Mouse (Mus musculus): Measurements from ENCODE around the gene Ndufc1.
"Not testable (repeated sequence)": the region's sequence is repeated elsewhere in the genome, so short reads cannot be mapped to it uniquely, and the experiment has no call there.

Ndufc1 gene

GRCm38 (mm10) chr3:51408561-51409183 is at the start of gene Ndufc1:
Ndufc1 (minus strand) TSS chr3:51408988.
- peak; percentile 100 for DNase-seq (ENCODE audit: low spot score)

- DNase-seq (ENCODE audit: low spot score), result no peak
Observed at GRCm38 (mm10) chr3:51434871-51435595, 26.2 kb upstream of the Ndufc1 start.

GRCm38 (mm10) chr3:51434364-51434763 is 25.6 kb upstream of the Ndufc1 start:
- not testable (repeated sequence) for DNase-seq (ENCODE audit: low spot score)

DNA sequence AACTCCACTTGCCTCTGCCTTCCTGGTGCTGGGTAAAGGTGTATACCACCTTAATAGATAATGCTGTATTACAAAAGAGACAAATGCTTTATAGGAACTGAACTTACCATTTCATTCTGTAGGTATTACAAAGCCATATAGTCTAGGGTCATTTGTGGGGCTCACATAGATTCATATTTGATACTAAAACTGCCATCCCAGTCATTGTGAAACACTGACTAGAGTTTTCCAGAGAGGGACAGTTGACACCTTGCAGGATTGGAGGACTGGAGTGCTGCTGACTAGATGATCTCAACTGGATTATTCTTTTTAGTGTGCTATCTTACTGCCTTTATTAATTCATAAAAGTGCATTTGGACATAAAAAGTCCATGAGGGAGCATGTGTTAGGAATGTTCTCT is 16.6 kb upstream of the Ndufc1 start:
- no peak for DNase-seq (ENCODE audit: low spot score)

DNA sequence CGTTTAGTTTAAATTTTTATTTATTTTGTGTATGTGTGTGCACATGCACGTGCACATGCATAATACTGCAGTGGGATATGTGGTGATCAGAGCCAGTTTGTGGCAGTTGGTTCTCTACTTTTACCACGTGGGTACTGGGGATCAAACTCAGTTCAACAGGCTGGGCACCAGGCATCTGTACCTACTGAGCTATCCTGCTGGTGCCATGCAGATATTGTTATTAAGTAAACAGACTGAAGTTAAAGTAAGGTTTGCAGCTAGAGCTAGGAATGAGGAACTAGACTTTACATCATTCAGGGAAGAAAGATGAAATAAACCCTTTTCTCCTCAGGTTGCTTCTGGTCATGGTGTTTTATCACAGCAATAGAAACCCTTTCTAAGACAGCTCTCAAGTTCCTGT is 13.1 kb upstream of the Ndufc1 start:
- no peak for DNase-seq (ENCODE audit: low spot score)

DNA sequence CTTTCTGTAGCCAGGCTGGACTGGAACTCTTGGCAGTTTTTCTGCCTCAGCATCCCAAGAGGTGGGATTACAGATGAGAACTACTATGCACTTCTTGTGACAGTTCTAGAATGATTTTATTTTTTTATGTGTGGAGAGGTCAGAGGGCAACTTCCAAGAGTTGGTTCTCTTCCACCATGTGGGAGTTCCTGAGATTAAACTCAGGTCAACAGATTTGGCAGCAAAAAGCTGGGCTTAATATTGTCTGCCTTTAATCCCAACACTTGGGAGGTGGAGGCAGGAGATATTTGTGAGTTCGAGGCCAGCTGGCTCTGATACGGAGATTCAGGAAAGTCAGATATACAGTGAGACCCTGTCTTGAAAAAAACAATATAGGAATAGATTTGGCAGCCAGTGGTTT is 9.2 kb upstream of the Ndufc1 start:
- no peak for DNase-seq (ENCODE audit: low spot score)

DNA sequence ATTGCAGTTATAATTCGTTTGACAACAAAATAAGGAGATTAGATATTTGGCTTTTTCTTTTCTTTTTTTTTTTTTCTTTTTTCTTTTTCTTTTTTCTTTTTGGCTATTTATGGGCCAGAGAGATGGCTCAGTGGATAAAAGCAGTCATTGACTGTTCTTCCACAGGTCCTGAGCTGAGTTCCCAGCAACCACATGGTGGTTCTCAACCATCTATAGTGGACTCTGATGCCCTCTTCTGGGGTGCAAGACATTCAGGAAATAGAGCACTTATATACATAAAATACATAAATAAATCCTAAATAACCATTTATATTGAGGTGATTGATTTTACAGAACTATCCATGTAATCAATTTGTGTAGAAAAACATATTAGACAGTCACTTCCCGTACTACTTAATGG is 8.7 kb upstream of the Ndufc1 start:
- no peak for DNase-seq (ENCODE audit: low spot score)

DNA sequence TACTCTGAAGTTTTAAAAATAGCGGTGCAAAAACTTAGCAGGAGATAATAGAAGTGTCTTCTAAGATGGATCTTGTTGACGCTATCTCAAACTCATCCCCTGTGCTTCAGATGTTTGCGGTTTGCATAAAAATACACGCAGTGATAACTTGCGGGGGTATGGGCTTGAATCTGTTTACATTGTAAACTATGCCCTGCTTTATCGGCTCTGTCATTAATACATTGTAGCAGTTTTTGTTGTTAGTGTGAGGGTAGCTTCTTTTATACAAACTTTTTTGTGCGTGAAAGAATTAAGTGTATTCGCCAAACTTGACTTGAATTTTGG is 8.3 kb upstream of the Ndufc1 start:
- DNase-seq (ENCODE audit: low spot score), result no peak

DNA sequence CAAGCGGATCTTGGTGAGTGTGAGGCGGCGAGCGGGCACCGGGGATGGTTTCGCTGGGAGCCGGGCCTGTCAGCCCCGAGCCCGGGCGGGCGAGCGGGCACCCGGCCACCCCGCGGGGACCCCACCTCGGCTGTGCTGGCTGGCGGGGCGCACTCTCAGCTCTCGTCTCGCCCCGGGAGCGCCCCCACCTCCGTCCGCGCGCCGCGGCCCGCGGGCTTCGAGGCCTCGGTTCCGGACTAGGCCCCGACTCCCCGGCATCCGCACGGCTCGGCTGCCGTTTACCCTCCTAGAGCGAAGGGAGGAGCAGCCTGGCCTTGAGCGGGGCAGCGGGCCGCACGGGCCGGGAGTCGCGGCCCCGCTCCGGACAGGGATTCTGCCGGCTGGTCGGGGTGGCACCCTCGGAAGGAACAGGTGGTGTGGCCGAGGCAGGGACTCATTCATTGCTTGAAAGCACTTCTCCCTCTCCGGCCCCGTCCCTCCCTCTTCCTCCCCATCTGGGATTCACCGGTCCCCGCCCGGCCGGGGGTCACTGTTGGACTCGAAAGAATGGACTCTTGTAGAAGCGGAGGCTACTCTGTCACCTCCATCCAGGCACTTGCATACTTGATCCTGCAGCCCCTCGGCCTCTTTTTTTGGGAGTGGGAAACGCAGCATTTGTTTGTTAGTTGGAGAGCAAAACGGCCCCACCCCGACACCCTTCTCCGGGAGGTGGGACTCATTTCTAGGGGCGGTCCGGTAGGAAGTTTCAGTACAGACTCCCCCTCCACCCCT is 7.8 kb upstream of the Ndufc1 start:
- peak; percentile 72 for DNase-seq (ENCODE audit: low spot score)

- DNase-seq (ENCODE audit: low spot score), result no peak
Observed at GRCm38 (mm10) chr3:51416073-51416363, 7.2 kb upstream of the Ndufc1 start.

DNA sequence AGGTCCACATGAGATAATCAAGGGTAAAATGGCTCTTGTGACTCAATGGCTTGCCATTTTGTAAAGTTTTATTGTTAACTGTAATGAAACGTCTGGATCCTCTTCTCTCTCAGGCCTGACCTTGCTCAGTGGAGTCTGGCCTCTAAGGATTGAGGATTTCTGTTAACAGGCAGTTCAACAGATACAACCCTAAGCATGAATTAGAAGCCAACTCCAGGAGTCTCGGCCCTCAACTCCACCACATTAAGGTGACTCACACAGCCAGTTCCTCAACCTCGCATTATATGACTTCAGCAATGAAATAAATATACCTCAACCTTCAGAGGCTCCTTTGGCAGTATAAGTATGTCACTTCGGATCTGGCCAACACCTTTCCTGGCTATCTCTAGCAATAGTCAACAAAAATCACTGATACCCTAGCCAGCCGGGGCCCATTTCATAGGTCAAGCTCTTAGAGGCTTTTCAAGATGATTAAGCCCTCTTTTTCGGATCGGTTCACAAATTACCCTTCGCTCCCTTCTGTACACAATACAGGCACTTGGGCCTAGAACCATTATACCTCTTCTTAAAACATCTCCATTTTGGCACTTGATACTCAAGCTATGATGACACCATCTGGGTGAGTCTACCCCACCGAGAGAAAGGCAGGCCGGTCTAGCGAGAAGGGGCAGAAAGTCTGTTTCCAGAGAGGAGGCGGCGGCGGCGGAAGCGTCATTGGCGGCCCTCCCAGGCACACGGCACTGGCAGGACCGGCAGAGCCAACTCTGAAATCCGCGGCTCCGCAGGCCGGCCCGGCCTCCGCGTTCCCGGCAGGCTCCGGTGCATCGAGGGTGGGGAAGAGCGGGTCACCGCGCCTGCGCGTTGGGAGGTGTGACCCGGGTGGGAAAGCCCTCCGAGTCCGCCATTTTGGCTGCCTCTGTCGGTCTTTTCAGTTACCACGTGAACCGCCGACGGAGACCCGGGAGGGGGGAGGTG is 6.6 kb upstream of the Ndufc1 start, which contains the start of gene Naa15:
TSS of gene Naa15 (plus strand) at position 51 of the 975 bp plus-strand sequence.
- DNase-seq (ENCODE audit: low spot score), result peak; percentile 96

DNA sequence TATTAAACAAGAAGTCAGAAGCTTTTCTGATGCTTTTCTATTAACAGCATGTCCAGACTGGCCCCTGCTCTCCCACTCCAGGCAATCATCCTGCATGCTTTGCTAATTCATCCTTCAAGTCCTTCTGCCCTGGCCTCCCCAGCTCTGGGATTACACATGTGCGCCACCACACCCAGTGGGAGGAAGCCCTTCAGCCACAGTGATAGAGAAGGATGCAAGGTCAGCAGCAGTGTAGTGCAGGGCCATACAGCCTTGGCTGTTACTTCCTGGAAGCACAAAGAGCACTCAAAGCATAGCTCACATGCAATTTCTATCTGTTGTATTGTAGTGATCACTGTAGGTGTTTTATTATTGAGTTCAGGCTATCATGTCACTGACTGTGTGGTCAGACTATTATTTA is 4.5 kb upstream of the Ndufc1 start:
- no peak for DNase-seq (ENCODE audit: low spot score)

DNA sequence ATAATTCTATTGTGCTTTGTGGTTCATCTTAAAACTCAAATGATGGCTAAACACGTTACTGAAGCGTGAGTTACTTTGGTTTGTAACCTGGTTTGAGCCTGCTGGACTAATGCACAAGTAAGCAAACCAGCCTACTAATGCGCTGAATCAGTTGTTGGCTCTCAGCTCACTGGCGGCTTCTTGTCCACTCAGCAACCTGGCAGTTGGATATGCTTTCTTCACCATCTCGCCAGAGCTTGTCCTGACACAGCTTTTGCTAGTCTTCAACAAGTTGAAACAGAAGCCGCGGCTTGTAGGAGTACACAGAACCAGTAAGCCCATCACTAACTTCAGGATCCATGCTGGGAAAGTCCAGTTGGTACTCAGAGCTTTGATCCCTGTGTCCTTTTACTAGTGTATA is 3.7 kb upstream of the Ndufc1 start:
- no peak for DNase-seq (ENCODE audit: low spot score)

DNA sequence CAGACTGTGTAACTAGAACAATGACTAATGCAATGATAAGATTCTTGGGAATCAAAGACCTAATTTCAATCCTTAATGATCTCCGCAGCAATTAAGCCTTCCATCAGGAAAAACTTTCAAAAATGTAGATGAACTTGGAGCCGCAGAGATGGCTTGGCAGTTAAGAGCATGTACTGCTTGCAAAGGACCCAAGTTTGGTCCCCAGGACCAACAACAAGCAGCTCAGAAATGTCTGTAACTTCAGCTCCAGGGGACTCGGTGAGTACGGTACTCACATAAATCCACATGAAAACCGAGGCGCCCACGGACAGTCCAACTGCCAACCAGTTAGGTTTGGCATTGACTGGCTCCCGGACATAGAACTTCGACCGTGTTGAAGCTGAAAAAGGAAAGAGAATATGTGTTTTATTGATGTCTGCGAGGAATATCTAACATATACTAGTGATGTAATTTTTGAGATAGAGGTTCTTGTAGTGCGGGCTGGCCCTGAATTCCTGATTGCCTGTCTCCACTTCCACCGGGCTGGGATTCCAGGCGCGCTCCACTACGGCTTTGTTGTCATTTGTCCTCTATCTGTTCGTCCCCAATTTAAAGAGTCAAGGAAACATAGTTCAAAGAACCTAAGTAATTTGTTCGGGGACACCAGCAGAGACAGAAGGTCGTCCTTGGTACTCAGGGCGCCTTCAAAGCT is 773 bp downstream of the Ndufc1 start:
- no peak for DNase-seq (ENCODE audit: low spot score)

GRCm38 (mm10) chr3:51402628-51403027 is 6.2 kb downstream of the Ndufc1 start:
- no peak for DNase-seq (ENCODE audit: low spot score)

DNA sequence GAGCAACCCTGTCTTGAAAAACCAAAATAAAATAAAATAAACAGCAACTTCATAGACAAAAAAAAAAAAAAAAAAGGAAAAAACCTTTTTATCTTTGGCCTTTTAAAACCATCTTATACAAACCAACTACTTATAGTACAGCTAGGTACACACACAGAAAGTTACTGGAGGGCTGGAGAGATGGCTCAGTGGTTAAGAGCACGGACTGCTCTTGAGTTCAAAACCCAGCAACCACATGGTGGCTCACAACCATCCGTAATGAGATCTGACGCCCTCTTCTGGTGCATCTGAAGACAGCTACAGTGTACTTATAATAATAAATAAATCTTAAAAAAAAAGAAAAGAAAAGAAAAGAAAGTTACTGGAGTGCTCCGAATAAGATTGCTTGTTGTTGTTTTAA is 6.7 kb downstream of the Ndufc1 start:
- not testable (repeated sequence) for DNase-seq (ENCODE audit: low spot score)

DNA sequence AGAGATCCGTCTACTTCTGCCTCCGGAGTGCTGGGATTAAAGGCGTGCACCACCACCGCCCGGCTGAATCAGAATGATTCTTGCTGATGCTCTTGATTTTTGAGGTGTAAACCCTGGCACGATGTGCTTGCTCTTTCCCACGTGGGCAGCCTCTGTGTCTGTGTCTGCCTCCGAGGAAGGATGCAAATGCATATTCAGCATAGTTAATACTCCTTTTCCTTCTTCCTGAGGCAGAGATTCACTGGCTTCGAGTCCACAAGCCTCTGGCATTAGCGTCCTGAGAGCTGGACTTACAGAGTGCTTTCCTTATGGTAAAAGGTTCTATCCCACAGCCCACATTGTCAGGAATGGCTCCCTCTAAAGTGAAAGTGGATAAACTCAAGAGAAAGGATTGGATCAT is 8.1 kb downstream of the Ndufc1 start:
- no peak for DNase-seq (ENCODE audit: low spot score)

- no peak for DNase-seq (ENCODE audit: low spot score)
Observed at GRCm38 (mm10) chr3:51399531-51399930, 9.3 kb downstream of the Ndufc1 start.

GRCm38 (mm10) chr3:51398667-51399066 is 10.1 kb downstream of the Ndufc1 start:
- no peak for DNase-seq (ENCODE audit: low spot score)

GRCm38 (mm10) chr3:51397700-51398299 is 11.0 kb downstream of the Ndufc1 start:
- DNase-seq (ENCODE audit: low spot score), result no peak
